Mouse (Mus musculus): ENCODE data around the gene Pcolce2.
"Not testable (repeated sequence)": the region's sequence is repeated elsewhere in the genome, so short reads cannot be mapped to it uniquely, and the experiment has no call there.

DNA sequence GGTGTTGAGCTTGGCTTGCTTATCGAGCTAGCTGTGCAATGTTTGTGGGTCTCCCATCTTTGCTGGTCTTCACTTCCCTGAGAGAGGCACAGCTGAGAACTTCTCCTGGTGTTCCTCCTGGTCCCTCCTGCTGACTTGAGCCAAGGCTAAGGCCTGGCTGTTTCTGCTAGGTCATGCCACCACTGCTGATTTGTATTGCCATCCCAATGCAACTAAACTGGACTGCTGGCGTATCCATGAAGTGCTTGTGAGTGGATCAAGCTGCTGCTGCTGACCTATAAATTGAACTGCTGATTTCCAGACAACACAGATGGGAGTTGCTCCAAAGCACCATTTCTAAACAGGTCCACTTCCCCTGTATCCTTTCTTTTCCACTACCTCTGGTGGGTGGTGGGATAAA lies 7.8 kb upstream of the Pcolce2 start:
- not testable (repeated sequence) for TF ChIP-seq CTCF (IDR thresholded peaks at IDR 0.05; ENCODE audit: insufficient read depth, low read length); POLR2A (IDR thresholded peaks at IDR 0.05; ENCODE audit: borderline replicate concordance, extremely low read depth, low read depth, low read length)

Measured in lung, adult 2 months (tissue).